Mouse (Mus musculus) liver, adult 2 months (tissue): Measurements from ENCODE around the gene Tmem208.

ENCODE experiments used
- CTCF ChIP-seq: fragments of 200-500 bp; IDR thresholded peaks from 2 replicates; pipeline ENCODE4 v1.5.1; 2011; ENCODE audit warnings: low read depth, low read length, control low read depth
- POLR2A ChIP-seq: fragments of 200-500 bp; IDR thresholded peaks from 2 replicates; pipeline ENCODE4 v1.6.1; 2011; ENCODE audit warnings: low read length, control low read depth; ENCODE audit not compliant: insufficient read depth; ENCODE audit errors: extremely low read depth

- TF ChIP-seq POLR2A (no peak), CTCF (no peak)
Observed at GRCm38 (mm10) chr8:105307670-105308069, 18.5 kb upstream of the Tmem208 start.
